Mouse (Mus musculus) olfactory bulb, adult 2 months (tissue): Measurements from ENCODE around the gene Large1.

Experiments
- CTCF ChIP-seq: fragments of 200-500 bp; IDR thresholded peaks from 2 replicates; pipeline ENCODE4 v1.5.1; 2012; ENCODE audit warnings: low read depth, mild to moderate bottlenecking, low read length, moderate library complexity; ENCODE audit not compliant: insufficient read depth
- POLR2A ChIP-seq: fragments of 200-500 bp; IDR thresholded peaks from 2 replicates; pipeline ENCODE4 v1.6.1; 2012; ENCODE audit warnings: mild to moderate bottlenecking, low read depth, low read length, moderate library complexity; ENCODE audit not compliant: insufficient read depth

GRCm38 (mm10) chr8:73061410-73061809 is 291.9 kb downstream of the Large1 start:
- TF ChIP-seq POLR2A (no peak), CTCF (no peak)
